Mouse (Mus musculus): Measurements from ENCODE around the gene Nlgn1. TPM values are rescaled to one million over a fixed set of nuclear protein-coding genes. Genes with fewer than 3 reads are reported as not detected.

Gene Nlgn1
- total and polyA plus RNA-seq, 3 experiments = 0.11 to 1.1 (median 0.35) TPM

DNA sequence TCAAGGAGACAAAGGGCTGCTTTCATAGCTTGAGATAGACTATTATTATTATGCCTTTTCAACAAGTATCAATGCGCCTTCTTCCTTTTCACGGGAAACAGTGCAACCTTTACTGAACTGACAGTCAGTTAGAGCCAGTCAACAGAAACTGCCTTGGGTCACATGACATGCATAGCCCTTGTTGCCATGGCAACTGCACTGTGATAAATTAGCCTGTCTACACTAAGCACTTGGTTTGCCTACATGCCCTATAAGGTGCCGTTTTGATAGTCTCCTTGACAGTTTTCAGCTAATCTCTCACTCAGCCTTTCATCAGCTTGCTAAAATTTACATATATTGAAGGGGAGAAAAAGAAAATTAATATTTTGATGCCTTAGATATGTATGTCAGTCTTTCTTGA, 524.7 kb downstream of the Nlgn1 start:
- no peak for DNase-seq

DNA sequence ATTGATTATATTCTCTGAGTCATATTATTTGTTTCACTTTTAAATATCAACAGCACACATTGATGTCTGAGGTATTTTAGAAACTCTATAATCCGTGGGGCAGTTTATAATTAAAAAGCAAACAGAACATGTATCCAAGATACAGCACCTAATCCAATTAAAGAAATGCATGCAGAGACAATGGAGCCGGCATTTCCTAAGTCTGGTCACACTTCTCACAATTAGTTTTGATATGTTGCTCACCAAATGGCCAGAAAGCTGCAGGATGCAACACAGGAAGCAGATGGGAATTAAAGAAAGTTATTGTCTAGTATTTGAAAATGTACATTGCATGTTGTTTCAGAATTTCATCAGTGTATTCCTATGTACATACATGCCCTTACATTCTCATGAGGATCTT, 550.6 kb downstream of the Nlgn1 start:
- no peak for DNase-seq

- DNase-seq = no peak
These were observed 556.8 kb downstream of the Nlgn1 start for GRCm38 (mm10) chr3:25775437-25775836.

DNA sequence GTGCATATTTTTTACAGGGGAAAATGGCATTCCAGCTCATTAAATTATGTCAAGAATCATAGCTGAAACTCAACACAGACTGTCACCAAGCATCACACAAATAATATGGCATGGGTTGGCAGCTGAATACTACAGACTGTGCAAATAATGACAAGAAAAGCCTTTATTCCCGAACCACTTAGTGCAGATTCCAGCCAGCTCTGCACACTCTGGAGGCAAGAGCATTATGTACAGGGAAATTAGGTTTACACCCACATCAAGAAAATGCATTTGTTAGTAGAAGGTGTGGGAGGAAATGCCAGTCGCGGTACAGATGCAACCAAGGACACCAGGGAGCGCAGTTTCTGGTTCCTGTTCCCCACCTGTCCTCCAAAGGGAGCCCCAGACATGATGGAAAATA, 558.4 kb downstream of the Nlgn1 start:
- no peak for DNase-seq

- DNase-seq = no peak
These were observed 558.8 kb downstream of the Nlgn1 start for GRCm38 (mm10) chr3:25773467-25773866.

DNA sequence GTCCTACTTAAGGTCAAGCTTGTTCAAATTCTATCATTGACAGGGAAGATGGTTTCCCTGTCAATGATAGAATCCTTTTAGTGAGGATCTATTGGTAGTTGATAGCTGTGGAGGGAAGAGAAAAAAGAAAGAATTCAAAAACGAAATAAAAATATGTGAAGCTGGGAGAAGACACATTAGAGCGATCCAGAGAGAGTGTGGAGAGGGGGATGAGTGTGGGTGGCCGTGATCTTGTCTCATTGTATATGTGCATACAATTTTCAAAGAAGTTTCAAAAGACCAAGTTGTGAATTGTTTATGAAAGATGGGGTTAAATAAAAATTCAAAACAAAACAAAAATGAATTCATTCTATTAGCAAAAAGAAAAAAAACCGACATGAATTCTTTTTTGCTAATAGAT, 568.6 kb downstream of the Nlgn1 start:
- no peak for DNase-seq

DNA sequence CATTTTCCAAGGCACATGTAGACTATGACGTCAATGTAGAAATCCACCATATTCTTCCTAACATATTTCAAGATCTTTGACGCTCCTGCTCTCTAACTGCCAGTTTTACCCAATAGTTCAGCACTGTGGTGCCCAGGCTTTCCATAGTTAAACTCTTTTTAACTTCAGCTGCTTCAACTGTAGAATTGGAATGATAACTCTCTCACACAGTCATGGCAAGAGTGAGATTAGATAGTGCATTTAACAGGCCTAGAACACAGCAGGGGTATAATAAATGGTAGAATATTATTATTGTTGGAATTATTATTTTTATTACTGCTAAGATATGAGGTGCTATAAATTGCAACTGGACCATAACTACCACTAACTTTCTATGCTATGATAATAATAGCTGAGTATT, 574.4 kb downstream of the Nlgn1 start:
- DNase-seq = no peak

DNA sequence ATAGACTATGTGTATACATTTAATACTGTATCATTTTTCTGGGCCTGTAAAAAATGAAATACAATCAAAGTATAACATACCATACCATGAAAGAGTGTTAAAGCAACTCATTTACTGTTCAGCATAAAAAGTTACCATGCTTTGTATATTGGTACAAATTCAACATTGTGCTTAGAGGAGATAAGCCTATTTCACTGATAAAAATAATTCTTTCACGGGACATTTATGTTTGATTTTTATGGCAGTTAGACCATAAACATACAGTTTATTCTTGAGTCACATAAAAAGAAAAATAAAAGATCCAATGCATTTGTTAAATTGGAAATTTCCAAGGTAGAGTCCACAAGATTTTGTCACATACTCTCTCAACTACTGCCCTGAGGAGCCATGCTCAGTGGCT, 608.1 kb downstream of the Nlgn1 start:
- no peak for DNase-seq

DNA sequence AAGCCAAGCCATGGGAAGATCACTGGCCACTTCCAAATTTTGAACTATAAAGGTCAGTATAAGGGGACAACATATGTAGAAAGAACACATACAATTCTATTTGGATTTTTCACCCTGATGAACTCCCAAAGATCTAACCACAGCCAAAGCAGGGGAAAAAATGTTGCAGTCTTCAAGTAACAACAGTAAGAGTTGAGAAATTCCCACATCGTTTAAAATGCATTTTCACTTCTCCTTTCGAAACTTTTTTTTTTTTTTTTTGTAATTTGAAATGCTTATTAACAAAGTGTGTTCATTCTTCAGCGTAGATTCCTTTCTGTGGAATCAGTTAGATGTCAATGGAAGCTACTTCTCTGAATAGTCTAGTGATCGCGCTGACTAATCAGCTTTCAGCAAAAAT, 610.8 kb downstream of the Nlgn1 start:
- no peak for DNase-seq

DNA sequence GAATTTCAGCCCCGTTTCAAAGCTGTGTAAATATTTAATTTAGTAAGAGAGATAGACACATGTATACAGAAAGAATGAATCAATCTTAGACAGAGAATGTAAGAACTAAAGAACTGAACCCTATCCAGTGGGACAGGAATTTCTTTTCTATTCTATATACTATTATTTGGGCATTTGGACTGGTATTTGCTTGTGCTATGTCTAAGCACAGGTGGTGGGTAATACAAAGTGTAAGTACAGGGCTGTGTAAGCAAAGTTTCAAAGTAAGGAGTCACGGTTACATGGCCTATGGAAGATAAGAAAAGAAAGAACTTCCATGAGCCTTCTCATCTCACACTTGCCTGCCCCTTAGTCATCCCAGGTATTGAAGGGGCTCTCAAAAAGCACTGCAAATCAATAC, 624.9 kb downstream of the Nlgn1 start:
- DNase-seq = no peak

DNA sequence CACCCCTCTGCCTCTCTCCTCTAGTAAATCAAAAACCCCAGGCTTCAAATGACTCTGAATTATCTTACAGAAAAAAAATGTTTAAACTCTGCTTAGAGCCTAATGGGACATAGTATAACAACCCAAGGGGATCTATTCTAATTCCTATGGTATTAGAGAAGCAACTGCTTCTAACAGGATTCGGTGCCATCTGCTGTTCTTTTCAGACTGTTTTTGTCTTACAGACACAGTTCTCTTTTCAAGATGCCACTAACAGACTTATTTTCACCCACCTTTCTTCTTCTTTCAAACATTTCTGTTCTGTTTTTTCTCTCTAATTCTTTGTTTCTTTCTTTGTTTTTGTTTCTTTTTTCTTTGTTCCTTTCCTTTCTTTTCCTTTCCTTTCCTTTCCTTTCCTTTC, 635.0 kb downstream of the Nlgn1 start:
- no peak for DNase-seq

- no peak for DNase-seq
These were observed 643.3 kb downstream of the Nlgn1 start for GRCm38 (mm10) chr3:25688789-25689464.

DNA sequence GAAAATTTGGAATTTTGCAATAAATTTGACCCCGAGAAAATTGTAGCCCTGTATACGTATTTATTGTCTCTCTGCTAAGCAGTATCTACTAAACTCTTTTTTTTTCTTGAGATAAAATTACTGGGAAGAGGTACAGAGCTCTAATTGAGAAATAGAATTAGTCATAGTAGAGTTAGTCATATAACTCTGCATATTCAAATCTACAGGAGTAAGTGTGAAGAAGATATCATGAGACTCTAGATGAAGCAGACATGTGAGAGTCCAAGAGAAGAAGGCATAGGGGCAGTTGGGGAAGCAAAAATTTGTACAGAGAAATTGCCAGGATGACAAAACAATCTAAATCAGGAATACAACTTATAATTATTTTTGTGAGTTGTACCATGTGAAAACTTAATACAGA, 648.6 kb downstream of the Nlgn1 start:
- no peak for DNase-seq

DNA sequence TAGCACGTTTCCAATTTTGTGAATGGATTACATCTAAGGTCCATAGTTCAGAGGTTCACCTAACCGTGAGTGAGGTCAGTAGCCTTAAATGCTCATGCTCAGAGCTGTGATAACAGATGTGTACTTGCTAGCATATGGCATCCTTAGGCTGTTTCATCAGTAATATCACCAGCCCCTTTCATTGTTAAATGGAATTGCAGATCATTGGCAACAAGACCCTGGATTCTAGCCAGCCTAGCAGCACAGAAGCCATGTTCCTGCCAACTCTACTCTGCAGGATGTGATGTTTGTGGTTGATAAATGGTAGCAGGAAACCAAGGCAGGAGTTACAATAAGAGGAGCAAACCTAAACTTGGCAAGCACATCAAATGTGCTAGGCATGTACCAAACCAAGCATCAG, 652.9 kb downstream of the Nlgn1 start:
- DNase-seq = peak; percentile 9

DNA sequence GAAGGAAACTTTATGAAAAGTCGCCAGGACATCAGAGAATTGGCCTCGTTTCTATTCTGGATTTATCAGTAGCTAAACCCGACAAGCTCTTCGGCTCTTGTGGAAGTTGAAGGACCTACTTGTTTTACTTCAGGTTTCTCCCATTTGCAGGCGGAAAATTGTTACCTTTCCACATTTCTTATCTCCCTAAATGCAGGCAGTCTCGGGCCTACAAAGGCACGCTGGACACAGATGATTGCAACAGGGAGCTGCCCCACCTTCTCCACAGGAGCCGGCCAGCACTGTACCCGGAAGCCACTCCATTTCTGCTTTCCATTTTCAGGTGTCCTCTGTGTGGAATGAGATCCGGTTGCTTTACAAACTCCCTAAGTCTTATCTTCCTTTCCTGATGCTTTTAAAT, 656.4 kb downstream of the Nlgn1 start:
- no peak for DNase-seq

GRCm38 (mm10) chr3:25675069-25675468, 657.2 kb downstream of the Nlgn1 start:
- DNase-seq = peak; percentile 4

GRCm38 (mm10) chr3:25673408-25673807, 658.9 kb downstream of the Nlgn1 start:
- DNase-seq = no peak

DNA sequence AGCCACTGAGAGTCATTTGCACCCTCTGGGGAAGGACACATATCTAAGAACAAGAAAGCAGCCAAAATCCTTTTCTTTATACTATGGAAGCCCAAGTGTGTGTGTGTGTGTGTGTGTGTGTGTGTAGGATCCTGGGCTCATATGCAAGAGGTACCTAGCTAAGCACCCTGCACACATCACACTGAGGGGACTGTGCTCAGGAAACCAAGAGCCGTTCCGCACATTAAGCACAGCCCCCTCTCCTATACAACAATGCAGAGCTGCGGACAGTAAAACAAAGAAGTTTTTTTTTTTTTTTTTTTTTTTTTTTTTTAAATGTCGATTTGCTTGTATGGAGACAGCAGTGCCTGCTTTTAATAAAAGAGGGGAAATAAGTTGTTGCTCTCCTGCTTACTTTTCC, 659.5 kb downstream of the Nlgn1 start:
- no peak for DNase-seq

- DNase-seq = no peak
These were observed 668.8 kb downstream of the Nlgn1 start for GRCm38 (mm10) chr3:25663464-25663863.

GRCm38 (mm10) chr3:25660285-25660684, 672.0 kb downstream of the Nlgn1 start:
- no peak for DNase-seq

DNA sequence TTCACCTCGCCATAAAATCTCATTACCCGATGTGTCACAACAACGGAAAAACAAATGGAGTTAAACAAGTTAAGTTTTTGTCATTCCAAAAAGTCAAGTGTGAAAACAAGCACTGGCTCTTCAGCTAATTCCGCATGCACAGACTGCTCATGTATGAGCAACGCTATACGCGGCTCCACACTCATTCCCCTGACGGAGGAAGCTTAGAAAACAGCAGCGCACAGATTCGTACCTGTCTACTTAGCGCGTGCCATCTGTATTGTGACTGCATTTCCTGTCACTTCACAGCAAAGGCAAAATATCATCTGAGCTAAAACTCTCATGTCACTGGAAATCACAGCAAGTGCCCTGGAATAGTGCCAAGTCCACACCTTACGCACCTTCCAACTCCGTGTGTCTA, 674.3 kb downstream of the Nlgn1 start:
- no peak for DNase-seq

DNA sequence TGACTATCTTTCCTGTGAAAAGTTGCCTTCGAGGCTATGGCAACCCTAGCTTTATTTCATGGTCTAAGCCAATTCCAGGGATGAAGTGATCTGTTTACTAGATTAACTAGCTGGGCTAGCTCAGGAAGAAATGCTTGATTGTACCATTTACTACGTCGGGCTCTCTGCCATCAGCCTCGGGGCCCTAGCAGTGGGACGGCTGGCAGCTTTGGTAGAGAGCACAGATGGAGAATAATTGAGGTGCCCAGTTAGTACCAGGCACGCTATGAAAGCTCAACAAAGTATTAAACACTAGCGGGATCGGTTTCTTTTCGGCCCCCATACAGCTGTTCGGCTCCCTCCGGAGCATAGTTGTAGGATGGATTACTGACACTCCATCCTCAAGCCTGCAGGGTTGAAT, 675.2 kb downstream of the Nlgn1 start:
- DNase-seq = no peak

DNA sequence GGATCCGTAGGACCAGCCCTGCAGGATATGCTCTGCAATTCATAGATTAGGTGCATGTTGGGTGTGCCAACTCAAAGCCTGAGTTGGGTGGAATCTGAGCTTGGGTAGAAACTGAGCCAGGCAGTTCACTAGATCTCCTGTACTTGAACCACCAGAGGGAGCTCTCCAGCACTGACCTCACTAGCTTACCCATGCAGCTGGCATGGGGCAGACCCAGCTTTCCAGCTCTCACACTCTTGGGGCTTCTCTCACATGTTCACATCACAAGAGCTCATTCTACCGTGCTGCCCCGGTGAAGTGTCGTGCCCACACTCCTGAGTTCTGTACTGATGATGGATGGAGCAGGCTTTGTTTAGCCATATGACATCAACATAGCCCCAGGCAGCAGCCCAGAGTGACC, 679.2 kb downstream of the Nlgn1 start:
- peak; percentile 28 for DNase-seq

GRCm38 (mm10) chr3:25645895-25646691, 686.2 kb downstream of the Nlgn1 start:
- no peak for DNase-seq
